Mouse (Mus musculus) left cerebral cortex, adult 11 months (tissue): ENCODE results near the gene Ctbp1.

Experiments used
- DNase-seq: peaks from one replicate; pipeline ENCODE4 v3.0.0; 2022; ENCODE audit warnings: low spot score

The Ctbp1 gene

GRCm38 (mm10) chr5:33208533-33209245 is 66.1 kb downstream of the Ctbp1 start:
- no peak for DNase-seq

- no peak for DNase-seq
These were observed 67.7 kb downstream of the Ctbp1 start for GRCm38 (mm10) chr5:33207136-33207535.

- DNase-seq = no peak
These were observed 68.5 kb downstream of the Ctbp1 start for GRCm38 (mm10) chr5:33206328-33206727.

GRCm38 (mm10) chr5:33204284-33204683 is 70.5 kb downstream of the Ctbp1 start:
- no peak for DNase-seq

- peak; percentile 54 for DNase-seq
These were observed 71.0 kb downstream of the Ctbp1 start for GRCm38 (mm10) chr5:33203691-33204242.

DNA sequence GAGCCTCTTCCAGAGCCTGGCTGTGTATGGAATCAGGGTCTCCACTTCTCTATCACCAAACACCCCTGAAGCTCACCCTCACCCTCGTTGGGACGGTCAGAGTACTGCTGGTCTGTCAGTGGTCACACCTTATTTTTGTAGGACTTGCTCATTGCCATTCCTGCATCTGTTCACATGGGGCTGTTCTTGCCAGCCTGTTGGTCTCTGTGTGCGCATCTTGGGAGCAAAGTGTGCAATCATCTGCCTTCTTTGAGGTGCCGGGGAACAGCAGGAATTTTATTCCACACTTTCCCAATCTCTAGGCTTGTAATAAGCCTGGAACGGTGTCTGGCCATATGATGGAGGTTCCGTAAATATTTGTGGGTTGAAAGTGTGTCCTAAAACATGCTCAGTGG is 71.6 kb downstream of the Ctbp1 start:
- DNase-seq = no peak

DNA sequence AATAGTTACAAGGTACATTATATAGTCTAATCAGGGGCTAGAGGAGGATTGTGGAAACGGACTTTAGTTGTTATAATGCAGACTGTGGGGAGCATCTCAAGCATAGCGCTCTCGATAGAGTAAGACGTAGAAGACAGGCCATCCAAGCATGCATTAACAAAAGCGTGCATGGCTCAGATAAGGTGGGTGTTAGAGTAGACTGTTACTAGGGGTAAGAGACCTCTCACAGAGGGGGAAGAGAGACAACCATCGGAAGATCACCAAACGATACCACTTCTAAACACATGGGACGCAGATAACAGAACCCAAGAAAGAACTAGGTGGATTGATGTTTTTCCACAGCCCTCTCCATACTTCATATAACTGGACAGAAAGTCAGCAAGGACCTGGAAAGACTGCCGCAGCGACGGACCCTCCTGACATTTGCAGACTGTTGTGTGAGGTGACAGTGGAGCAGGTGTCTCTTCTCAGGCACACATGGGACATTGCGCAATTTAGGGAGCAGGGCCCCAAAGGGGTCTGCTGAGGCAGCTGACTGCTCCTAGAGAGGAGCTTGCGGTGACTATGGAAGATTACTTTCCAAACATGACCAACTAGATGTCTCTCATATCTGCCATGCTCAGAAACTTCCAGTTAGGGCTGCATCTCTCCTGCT is 72.2 kb downstream of the Ctbp1 start:
- no peak for DNase-seq

- DNase-seq = no peak
These were observed 73.1 kb downstream of the Ctbp1 start for GRCm38 (mm10) chr5:33201697-33202096.

DNA sequence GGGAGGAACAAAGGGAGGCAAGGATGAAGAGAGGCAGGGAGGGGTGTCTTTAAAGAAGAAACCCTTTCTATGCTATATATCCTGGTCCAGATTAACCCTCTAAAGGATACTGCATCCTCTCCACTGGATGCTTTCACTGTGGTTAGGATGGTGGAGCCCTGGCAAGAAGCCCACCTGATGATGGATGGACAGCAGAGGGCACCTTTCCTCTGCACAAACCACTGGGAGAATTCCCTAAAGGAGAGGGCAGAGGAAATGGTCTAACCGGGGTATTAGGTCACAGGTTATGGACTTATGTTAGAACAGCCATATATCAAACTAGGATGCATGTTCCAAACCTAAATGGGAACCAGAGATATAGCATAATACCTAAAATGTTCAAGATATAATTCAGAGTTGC is 74.7 kb downstream of the Ctbp1 start:
- DNase-seq = no peak
